Mouse (Mus musculus): ENCODE measurements around the gene Gpr4. TPM values are rescaled to one million over a fixed set of nuclear protein-coding genes. Genes with fewer than 3 reads are reported as not detected.

Gpr4 gene
- polyA plus RNA-seq, 1 experiment from 2014 or later = 0.51 TPM

GRCm38 (mm10) chr7:19268993-19269681 lies 56.8 kb downstream of the Gpr4 start:
- Histone ChIP-seq H3K27me3 (replicated peaks) (no peaks in the 10 kb centered on the region), H3K4me2 (peak overlapping the region; percentile 99), H3K27ac (peak overlapping the region; percentile 97), H3K9ac (peak overlapping the region; percentile 92), H3K9me3 (replicated peaks) (no peaks in the 10 kb centered on the region), H3K4me3 (peak overlapping the region; percentile 93), H3K4me1 (peaks cover 84% of the 10 kb centered on the region), H3K36me3 (peaks cover 34% of the 10 kb centered on the region)
- no peak for ATAC-seq
- WGBS (ENCODE audit: insufficient replicate concordance) = 31% methylated on average over 10 of the region's 10 CpGs

- Histone ChIP-seq H3K4me2 (peak overlapping the region; percentile 99), H3K27ac (peak overlapping the region; percentile 97), H3K4me3 (peak overlapping the region; percentile 93), H3K4me1 (peaks cover 77% of the 10 kb centered on the region), H3K9me3 (replicated peaks) (no peaks in the 10 kb centered on the region), H3K36me3 (peaks cover 26% of the 10 kb centered on the region), H3K27me3 (replicated peaks) (0 out of 2 replicates have a peak, but pooled peaks cover 4% of the 10 kb centered on the region), H3K9ac (peak overlapping the region; percentile 92)
- WGBS (ENCODE audit: insufficient replicate concordance) = 2% methylated on average over 19 of the region's 19 CpGs
- peak; percentile 11 for ATAC-seq
These were observed 57.5 kb downstream of the Gpr4 start for GRCm38 (mm10) chr7:19269721-19270441.

GRCm38 (mm10) chr7:19270509-19271237 lies 58.3 kb downstream of the Gpr4 start:
- 0% methylated on average over 21 of the region's 21 CpGs for WGBS (ENCODE audit: insufficient replicate concordance)
- Histone ChIP-seq H3K27ac (peak overlapping the region; percentile 97), H3K9ac (peak overlapping the region; percentile 92), H3K4me2 (peak overlapping the region; percentile 99), H3K4me3 (peak overlapping the region; percentile 93), H3K9me3 (replicated peaks) (no peaks in the 10 kb centered on the region), H3K27me3 (replicated peaks) (0 out of 2 replicates have a peak, but pooled peaks cover 7% of the 10 kb centered on the region), H3K36me3 (peaks cover 25% of the 10 kb centered on the region), H3K4me1 (peaks cover 69% of the 10 kb centered on the region)
- ATAC-seq = no peak

GRCm38 (mm10) chr7:19271238-19272172 lies 59.2 kb downstream of the Gpr4 start, which contains the start of gene Vasp:
Gene Vasp (minus strand): TSS chr7:19271817.
- peak; percentile 74 for ATAC-seq
- peak within 1 kb of the TSS; percentile 92 for H3K9ac ChIP-seq
- H3K4me1 ChIP-seq = peaks cover 61% of the 10 kb centered on the region
- H3K27ac ChIP-seq = peak within 1 kb of the TSS; percentile 97
- H3K36me3 ChIP-seq = peaks cover 16% of the 10 kb centered on the region
- 0 out of 2 replicates have a peak, but pooled peaks cover 7% of the 10 kb centered on the region for H3K27me3 ChIP-seq (replicated peaks)
- H3K4me3 ChIP-seq = peak within 1 kb of the TSS; percentile 93
- WGBS (ENCODE audit: insufficient replicate concordance) = under 1% methylated on average over 61 of the region's 62 CpGs
- peak within 1 kb of the TSS; percentile 99 for H3K4me2 ChIP-seq
- H3K9me3 ChIP-seq (replicated peaks) = no peaks in the 10 kb centered on the region

GRCm38 (mm10) chr7:19272173-19272764 lies 59.9 kb downstream of the Gpr4 start:
- ATAC-seq = peak; percentile 66
- Histone ChIP-seq H3K4me3 (peak overlapping the region; percentile 93), H3K4me1 (peaks cover 53% of the 10 kb centered on the region), H3K9ac (peak overlapping the region; percentile 92), H3K36me3 (peaks cover 12% of the 10 kb centered on the region), H3K27ac (peak overlapping the region; percentile 97), H3K9me3 (replicated peaks) (no peaks in the 10 kb centered on the region), H3K27me3 (replicated peaks) (peaks cover 12% of the 10 kb centered on the region), H3K4me2 (peak overlapping the region; percentile 99)
- 0% methylated on average over 36 of the region's 36 CpGs for WGBS (ENCODE audit: insufficient replicate concordance)

MicroRNAs encoded within 50 kb of the gene (microRNA counts, 519-probe panel; counts per million panel counts)
- 582 counts per million, percentile 70 among the panel's probes with 10 or more counts for microRNA mmu-miR-330

Small RNA genes within 50 kb of the gene (microRNA-seq; reads per million reads assigned to microRNA genes)
- 222 reads per million, percentile 57 among the genes with 10 or more reads in this experiment for gene Mir330

Other genes with a start within 250 kb of the Gpr4 start
- not detected in 2 replicates for gene Nanos2, start 225.1 kb upstream of the Gpr4 start, polyA plus RNA-seq (2016; fragmentation: Nextera tagmentation; extraction: Ambion mirVana)
- gene Mypop, start 221.3 kb upstream of the Gpr4 start, polyA plus RNA-seq (2016; fragmentation: Nextera tagmentation; extraction: Ambion mirVana) = 1.3 and 1.7 TPM in 2 replicates
- gene Irf2bp1, start 208.5 kb upstream of the Gpr4 start, polyA plus RNA-seq (2016; fragmentation: Nextera tagmentation; extraction: Ambion mirVana) = 20.1 and 22.3 TPM in 2 replicates
- 25.3 and 26.6 TPM in 2 replicates for gene Foxa3, start 189.0 kb upstream of the Gpr4 start, polyA plus RNA-seq (2016; fragmentation: Nextera tagmentation; extraction: Ambion mirVana)
- 30.3 and 33.3 TPM in 2 replicates for gene Sympk, start 188.2 kb upstream of the Gpr4 start, polyA plus RNA-seq (2016; fragmentation: Nextera tagmentation; extraction: Ambion mirVana)
- not detected in 2 replicates for gene Rsph6a, start 157.8 kb upstream of the Gpr4 start, polyA plus RNA-seq (2016; fragmentation: Nextera tagmentation; extraction: Ambion mirVana)
- 7.4 and 7.9 TPM in 2 replicates for gene Dmwd, start 136.3 kb upstream of the Gpr4 start, polyA plus RNA-seq (2016; fragmentation: Nextera tagmentation; extraction: Ambion mirVana)
- gene Dmpk, start 128.7 kb upstream of the Gpr4 start, polyA plus RNA-seq (2016; fragmentation: Nextera tagmentation; extraction: Ambion mirVana) = 8.5 and 9.8 TPM in 2 replicates
- 1.8 TPM in 2 replicates for gene Six5, start 117.9 kb upstream of the Gpr4 start, polyA plus RNA-seq (2016; fragmentation: Nextera tagmentation; extraction: Ambion mirVana)
- 0.55 and 0.66 TPM in 2 replicates for gene Gm4969, start 94.2 kb upstream of the Gpr4 start, polyA plus RNA-seq (2016; fragmentation: Nextera tagmentation; extraction: Ambion mirVana)
- 8.1 and 10.1 TPM in 2 replicates for gene Fbxo46, start 92.7 kb upstream of the Gpr4 start, polyA plus RNA-seq (2016; fragmentation: Nextera tagmentation; extraction: Ambion mirVana)
- gene Qpctl, start 63.2 kb upstream of the Gpr4 start, polyA plus RNA-seq (2016; fragmentation: Nextera tagmentation; extraction: Ambion mirVana) = 4.9 and 5.5 TPM in 2 replicates
- 97.8 and 98.3 TPM in 2 replicates for gene Snrpd2, start 62.8 kb upstream of the Gpr4 start, polyA plus RNA-seq (2016; fragmentation: Nextera tagmentation; extraction: Ambion mirVana)
- gene Gipr, start 46.4 kb upstream of the Gpr4 start, polyA plus RNA-seq (2016; fragmentation: Nextera tagmentation; extraction: Ambion mirVana) = 0.18 and 0.41 TPM in 2 replicates
- gene Eml2, start 36.1 kb upstream of the Gpr4 start, polyA plus RNA-seq (2016; fragmentation: Nextera tagmentation; extraction: Ambion mirVana) = 4.1 and 5.1 TPM in 2 replicates
- gene Opa3, start 15.8 kb downstream of the Gpr4 start, polyA plus RNA-seq (2016; fragmentation: Nextera tagmentation; extraction: Ambion mirVana) = 22.1 and 23.3 TPM in 2 replicates
- 61.1 and 61.5 TPM in 2 replicates for gene Vasp, start 59.3 kb downstream of the Gpr4 start, polyA plus RNA-seq (2016; fragmentation: Nextera tagmentation; extraction: Ambion mirVana)
- gene Ppm1n, start 67.5 kb downstream of the Gpr4 start, polyA plus RNA-seq (2016; fragmentation: Nextera tagmentation; extraction: Ambion mirVana) = not detected in 2 replicates
- gene Rtn2, start 70.1 kb downstream of the Gpr4 start, polyA plus RNA-seq (2016; fragmentation: Nextera tagmentation; extraction: Ambion mirVana) = 5.1 and 5.6 TPM in 2 replicates
- gene Fosb, start 97.5 kb downstream of the Gpr4 start, polyA plus RNA-seq (2016; fragmentation: Nextera tagmentation; extraction: Ambion mirVana) = 0.04 and 0.05 TPM in 2 replicates
- gene Ercc1, start 132.2 kb downstream of the Gpr4 start, polyA plus RNA-seq (2016; fragmentation: Nextera tagmentation; extraction: Ambion mirVana) = 25.8 and 31.5 TPM in 2 replicates
- gene Cd3eap, start 146.9 kb downstream of the Gpr4 start, polyA plus RNA-seq (2016; fragmentation: Nextera tagmentation; extraction: Ambion mirVana) = 19.5 and 19.9 TPM in 2 replicates
- 1.7 and 1.9 TPM in 2 replicates for gene Ppp1r13l, start 147.2 kb downstream of the Gpr4 start, polyA plus RNA-seq (2016; fragmentation: Nextera tagmentation; extraction: Ambion mirVana)
- 9.9 and 10.9 TPM in 2 replicates for gene Ercc2, start 169.5 kb downstream of the Gpr4 start, polyA plus RNA-seq (2016; fragmentation: Nextera tagmentation; extraction: Ambion mirVana)
- 0.58 and 1.2 TPM in 2 replicates for gene Klc3, start 191.6 kb downstream of the Gpr4 start, polyA plus RNA-seq (2016; fragmentation: Nextera tagmentation; extraction: Ambion mirVana)
- 0.15 and 0.20 TPM in 2 replicates for gene Ckm, start 192.2 kb downstream of the Gpr4 start, polyA plus RNA-seq (2016; fragmentation: Nextera tagmentation; extraction: Ambion mirVana)
- gene Mark4, start 246.3 kb downstream of the Gpr4 start, polyA plus RNA-seq (2016; fragmentation: Nextera tagmentation; extraction: Ambion mirVana) = 3.8 and 4.2 TPM in 2 replicates

Measured in liver, embryonic 12.5 days (tissue).